Mouse (Mus musculus): ENCODE measurements at regions not wholly inside any gene's neighbourhood (a gene's known extent, or its start where the extent isn't known, plus 50 kb on each side); places are given as distances from the start of the nearest gene placed in this dataset.

- Histone ChIP-seq H3K4me3 (ENCODE audit: low read length) (no peak overlapping the region), H3K27me3 (replicated peaks; ENCODE audit: control insufficient read depth, insufficient read depth, low read length) (no peaks in the 10 kb centered on the region), H3K4me1 (ENCODE audit: control insufficient read depth, insufficient read depth, low read length) (peaks cover 25% of the 10 kb centered on the region), H3K4me2 (ENCODE audit: low read depth, low read length) (no peak overlapping the region), H3K36me3 (ENCODE audit: control insufficient read depth, insufficient read depth, low read length) (no peaks in the 10 kb centered on the region), H3K9ac (ENCODE audit: low read depth, low read length) (peak overlapping the region; percentile 31; the same call in 1 of the 2 replicates), H3K9me3 (ENCODE audit: control insufficient read depth, low read length) (no peaks in the 10 kb centered on the region), H3K27ac (ENCODE audit: low read length) (peak overlapping the region; percentile 85)
- WGBS: 48% methylated on average over 8 of the region's 8 CpGs
- peak; percentile 89 for ATAC-seq
These were observed 61.4 kb downstream of the Mrpl23 start for GRCm38 (mm10) chr7:142593729-142594375.

- Histone ChIP-seq H3K36me3 (ENCODE audit: control insufficient read depth, insufficient read depth, low read length) (no peaks in the 10 kb centered on the region), H3K27ac (ENCODE audit: low read length) (no peak overlapping the region), H3K27me3 (replicated peaks; ENCODE audit: control insufficient read depth, insufficient read depth, low read length) (no peaks in the 10 kb centered on the region), H3K4me1 (ENCODE audit: control insufficient read depth, insufficient read depth, low read length) (peaks cover 24% of the 10 kb centered on the region), H3K4me3 (ENCODE audit: low read length) (no peak overlapping the region), H3K9ac (ENCODE audit: low read depth, low read length) (no peak overlapping the region), H3K4me2 (ENCODE audit: low read depth, low read length) (no peak overlapping the region), H3K9me3 (ENCODE audit: control insufficient read depth, low read length) (no peaks in the 10 kb centered on the region)
- no peak for ATAC-seq
- 22% methylated on average over 1 of the region's 1 CpGs for WGBS
These were observed 62.9 kb downstream of the Mrpl23 start for GRCm38 (mm10) chr7:142595412-142595811.

- no peak overlapping the region for H3K4me2 ChIP-seq (ENCODE audit: low read depth, low read length)
- no peaks in the 10 kb centered on the region for H3K27me3 ChIP-seq (replicated peaks; ENCODE audit: control insufficient read depth, insufficient read depth, low read length)
- H3K27ac ChIP-seq (ENCODE audit: low read length): no peak overlapping the region
- no peaks in the 10 kb centered on the region for H3K36me3 ChIP-seq (ENCODE audit: control insufficient read depth, insufficient read depth, low read length)
- H3K9ac ChIP-seq (ENCODE audit: low read depth, low read length): no peak overlapping the region
- no peak for ATAC-seq
- WGBS: 89% methylated on average over 1 of the region's 1 CpGs
- peaks cover 21% of the 10 kb centered on the region for H3K4me1 ChIP-seq (ENCODE audit: control insufficient read depth, insufficient read depth, low read length)
- H3K9me3 ChIP-seq (ENCODE audit: control insufficient read depth, low read length): no peaks in the 10 kb centered on the region
- no peak overlapping the region for H3K4me3 ChIP-seq (ENCODE audit: low read length)
These were observed 63.7 kb downstream of the Mrpl23 start for GRCm38 (mm10) chr7:142596211-142596610.

GRCm38 (mm10) chr7:142597961-142598360 lies 65.5 kb downstream of the Mrpl23 start:
- no peak overlapping the region for H3K4me2 ChIP-seq (ENCODE audit: low read depth, low read length)
- 67% methylated on average over 7 of the region's 7 CpGs for WGBS
- H3K9me3 ChIP-seq (ENCODE audit: control insufficient read depth, low read length): no peaks in the 10 kb centered on the region
- no peak overlapping the region for H3K27ac ChIP-seq (ENCODE audit: low read length)
- no peaks in the 10 kb centered on the region for H3K27me3 ChIP-seq (replicated peaks; ENCODE audit: control insufficient read depth, insufficient read depth, low read length)
- H3K36me3 ChIP-seq (ENCODE audit: control insufficient read depth, insufficient read depth, low read length): no peaks in the 10 kb centered on the region
- H3K4me3 ChIP-seq (ENCODE audit: low read length): no peak overlapping the region
- H3K4me1 ChIP-seq (ENCODE audit: control insufficient read depth, insufficient read depth, low read length): peaks cover 12% of the 10 kb centered on the region; the same call in 1 of the 2 replicates
- ATAC-seq: no peak
- H3K9ac ChIP-seq (ENCODE audit: low read depth, low read length): no peak overlapping the region

- no peak overlapping the region for H3K4me3 ChIP-seq (ENCODE audit: low read length)
- no peak overlapping the region for H3K9ac ChIP-seq (ENCODE audit: low read depth, low read length)
- 73% methylated on average over 15 of the region's 15 CpGs for WGBS
- no peak for ATAC-seq
- no peaks in the 10 kb centered on the region for H3K27me3 ChIP-seq (replicated peaks; ENCODE audit: control insufficient read depth, insufficient read depth, low read length)
- H3K9me3 ChIP-seq (ENCODE audit: control insufficient read depth, low read length): no peaks in the 10 kb centered on the region
- H3K4me2 ChIP-seq (ENCODE audit: low read depth, low read length): no peak overlapping the region
- H3K4me1 ChIP-seq (ENCODE audit: control insufficient read depth, insufficient read depth, low read length): no peaks in the 10 kb centered on the region
- H3K27ac ChIP-seq (ENCODE audit: low read length): no peak overlapping the region
- no peaks in the 10 kb centered on the region for H3K36me3 ChIP-seq (ENCODE audit: control insufficient read depth, insufficient read depth, low read length)
These were observed 66.7 kb downstream of the Igf2 start for GRCm38 (mm10) chr7:142599942-142600341.

- Histone ChIP-seq H3K9me3 (ENCODE audit: control insufficient read depth, low read length) (no peaks in the 10 kb centered on the region), H3K27me3 (replicated peaks; ENCODE audit: control insufficient read depth, insufficient read depth, low read length) (no peaks in the 10 kb centered on the region), H3K4me1 (ENCODE audit: control insufficient read depth, insufficient read depth, low read length) (no peaks in the 10 kb centered on the region), H3K36me3 (ENCODE audit: control insufficient read depth, insufficient read depth, low read length) (no peaks in the 10 kb centered on the region), H3K27ac (ENCODE audit: low read length) (no peak overlapping the region), H3K9ac (ENCODE audit: low read depth, low read length) (no peak overlapping the region), H3K4me3 (ENCODE audit: low read length) (no peak overlapping the region), H3K4me2 (ENCODE audit: low read depth, low read length) (no peak overlapping the region)
- 35% methylated on average over 1 of the region's 1 CpGs for WGBS
- ATAC-seq: no peak
These were observed 66.2 kb downstream of the Igf2 start for GRCm38 (mm10) chr7:142600400-142600799.

Measured in intestine, embryonic 16.5 days (tissue).